Mouse (Mus musculus) C2C12 (cell line): ENCODE measurements around the gene Phf21a.

Experiments used
- CEBPB ChIP-seq: IDR thresholded peaks from one replicate; pipeline ENCODE4 v1.6.1; 2011; ENCODE audit warnings: low read depth, mild to moderate bottlenecking, control low read depth, moderate library complexity
- CTCF ChIP-seq: IDR thresholded peaks from one replicate; pipeline ENCODE4 v1.5.1; 2011; ENCODE audit not compliant: control insufficient read depth, insufficient read depth, insufficient read length
- FOSL1 ChIP-seq: IDR thresholded peaks from one replicate; pipeline ENCODE4 v1.8.0; 2011; ENCODE audit warnings: mild to moderate bottlenecking, low read length; ENCODE audit not compliant: poor library complexity, insufficient read depth, severe bottlenecking
- MAX ChIP-seq: IDR thresholded peaks from one replicate; pipeline ENCODE4 v1.6.1; 2011; ENCODE audit warnings: mild to moderate bottlenecking, control low read depth
- USF1 ChIP-seq: IDR thresholded peaks from one replicate; pipeline ENCODE4 v1.6.1; 2011; ENCODE audit warnings: low read depth, mild to moderate bottlenecking, control low read depth, moderate library complexity

DNA sequence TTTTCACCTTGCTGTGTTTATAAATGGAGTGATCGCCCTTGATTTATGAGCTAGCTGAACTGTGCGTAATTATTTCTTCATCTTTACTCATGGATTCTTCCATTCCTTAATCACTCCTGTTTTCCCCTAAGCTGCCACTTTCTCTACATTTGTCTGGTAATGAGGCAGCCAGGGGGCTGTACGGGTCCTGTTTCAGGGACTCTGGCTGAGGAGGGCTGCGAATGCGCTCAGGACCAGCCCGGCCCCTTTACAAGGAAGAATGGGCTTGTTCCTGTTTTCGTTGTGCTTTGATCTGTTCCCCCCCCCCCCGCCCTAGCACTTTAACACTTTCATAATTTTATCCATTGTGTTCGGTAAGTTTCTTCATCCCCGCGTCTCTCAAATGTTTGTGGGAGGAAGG lies 48.2 kb downstream of the Phf21a start:
- TF ChIP-seq CTCF (no peak), MAX (no peak), USF1 (no peak), CEBPB (no peak), FOSL1 (no peak)
